Mouse (Mus musculus) cerebellum, postnatal 36 days (tissue): ENCODE results near the gene Foxs1.

Experiments
- DNase-seq, 2 experiments: peaks; one replicate each; pipeline ENCODE4 v3.0.0; 2021 to 2022; ENCODE audit warnings: mixed read lengths in 2 of 2

Gene Foxs1

DNA sequence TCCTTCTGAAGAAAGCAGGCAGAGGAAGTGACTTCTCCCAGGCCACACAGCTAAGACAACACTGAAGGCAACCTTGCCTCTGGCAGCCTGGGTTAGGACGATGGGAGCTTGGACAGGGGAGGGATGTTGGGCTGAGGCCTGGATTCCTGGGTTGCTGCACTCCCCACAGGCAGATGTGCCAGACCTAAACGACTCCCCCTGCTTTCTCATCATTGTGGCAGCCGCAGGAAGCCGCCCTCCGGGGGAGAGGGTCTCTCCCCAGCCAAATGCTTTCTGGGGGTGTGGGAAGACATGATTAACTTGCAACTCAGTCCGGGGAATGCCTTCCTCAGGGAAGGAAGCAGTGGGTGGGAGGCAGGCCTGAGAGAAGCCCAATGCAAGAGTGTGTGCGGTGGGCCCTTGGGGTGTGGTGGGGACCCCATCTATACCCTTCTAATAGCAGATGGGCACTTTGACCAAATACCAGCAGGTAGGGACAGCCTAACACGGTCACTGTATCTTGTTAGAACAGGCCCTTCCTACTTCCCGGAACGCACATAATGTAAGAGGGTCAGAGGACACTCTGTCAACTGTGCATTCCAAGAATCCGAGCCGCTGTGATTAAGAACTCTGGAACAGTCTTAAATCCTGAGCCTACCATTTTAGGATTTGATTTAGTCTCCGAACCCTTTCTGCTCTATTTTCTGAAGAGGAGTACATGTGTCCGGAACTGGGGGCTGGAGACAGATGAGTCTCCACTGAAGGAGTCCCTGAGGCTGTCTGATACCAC lies 4.6 kb downstream of the Foxs1 start:
- DNase-seq, result no peak

DNA sequence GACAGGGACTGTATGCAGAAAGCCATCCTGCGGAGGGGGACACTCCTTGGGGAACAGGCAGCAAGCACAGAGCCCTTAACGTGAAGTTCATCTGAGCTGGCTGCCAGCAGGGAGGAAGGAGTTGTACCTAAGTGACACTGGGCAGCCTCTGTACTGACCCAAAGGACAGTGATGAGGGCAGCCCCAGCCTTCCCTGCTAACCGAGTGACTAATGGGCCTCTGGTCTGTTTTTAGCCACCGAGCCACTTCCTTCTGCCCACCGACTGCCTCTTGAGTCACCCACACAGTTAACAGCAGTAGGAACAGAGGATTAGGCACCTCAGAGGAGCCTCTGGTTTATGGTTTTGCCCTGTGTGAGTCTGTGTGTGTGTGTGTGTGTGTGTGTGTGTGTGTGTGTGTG lies 5.6 kb downstream of the Foxs1 start:
- no peak for DNase-seq

DNA sequence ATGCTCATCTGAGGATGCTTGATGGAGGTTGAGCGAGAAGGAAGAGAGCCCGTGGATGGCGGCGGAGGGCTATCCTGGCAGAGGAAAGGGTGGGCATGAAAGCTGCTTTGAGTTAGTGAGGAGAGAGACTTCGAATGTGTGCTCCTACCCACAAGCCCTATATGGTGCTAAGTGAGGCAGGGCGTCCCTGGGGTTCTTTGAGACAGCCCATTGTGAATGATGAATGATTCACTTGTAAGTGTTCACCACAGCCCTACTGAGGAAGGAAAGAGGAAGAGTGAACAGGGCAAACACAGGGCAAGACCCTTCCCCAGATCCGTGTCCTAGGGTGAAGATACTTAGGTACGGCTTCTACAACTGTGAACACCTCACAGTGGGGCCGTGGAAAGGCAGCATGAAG lies 6.1 kb downstream of the Foxs1 start:
- DNase-seq, result no peak

DNA sequence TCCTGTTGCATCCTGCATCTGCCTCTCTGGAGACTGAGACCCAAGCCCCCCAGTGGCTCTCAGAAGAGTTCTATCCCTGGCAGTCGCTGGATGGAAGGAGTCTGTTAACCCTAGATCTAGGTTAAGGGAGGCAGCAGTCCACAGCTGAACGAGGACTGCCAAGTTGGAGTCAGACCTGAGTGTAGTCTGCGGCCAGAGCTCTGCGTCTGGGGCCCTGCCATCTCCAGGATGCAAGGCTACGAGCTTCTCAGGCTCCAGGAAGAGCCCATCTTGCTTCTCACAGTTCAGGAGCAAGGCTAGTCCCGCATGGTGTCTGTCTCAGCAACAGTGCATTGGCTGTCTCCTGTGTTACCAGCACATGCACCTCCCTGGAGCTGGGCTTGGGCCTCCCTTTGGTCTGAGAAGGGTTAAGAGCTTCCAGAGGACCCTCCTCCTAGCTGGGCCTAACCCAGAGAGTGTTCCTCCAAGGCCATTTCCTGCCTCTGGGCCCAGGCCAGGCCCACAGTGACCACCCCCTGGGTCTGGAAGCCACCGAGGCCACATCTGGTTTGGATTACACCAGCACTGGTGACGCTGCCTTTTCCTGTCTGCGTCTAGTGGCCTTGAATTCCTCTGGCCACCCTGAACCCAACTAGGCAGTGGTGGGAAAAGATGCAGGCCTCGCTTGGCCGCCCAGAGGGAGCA lies 7.7 kb downstream of the Foxs1 start:
- no peak for DNase-seq

- DNase-seq, result no peak
Measured at GRCm38 (mm10) chr2:152924543-152924942, 8.5 kb downstream of the Foxs1 start.

- DNase-seq, result no peak
Measured at GRCm38 (mm10) chr2:152924128-152924527, 8.9 kb downstream of the Foxs1 start.

GRCm38 (mm10) chr2:152923621-152924020 lies 9.4 kb downstream of the Foxs1 start:
- DNase-seq, result peak; percentile 63 to 70

GRCm38 (mm10) chr2:152922376-152922775 lies 10.6 kb downstream of the Foxs1 start:
- DNase-seq, result no peak

DNA sequence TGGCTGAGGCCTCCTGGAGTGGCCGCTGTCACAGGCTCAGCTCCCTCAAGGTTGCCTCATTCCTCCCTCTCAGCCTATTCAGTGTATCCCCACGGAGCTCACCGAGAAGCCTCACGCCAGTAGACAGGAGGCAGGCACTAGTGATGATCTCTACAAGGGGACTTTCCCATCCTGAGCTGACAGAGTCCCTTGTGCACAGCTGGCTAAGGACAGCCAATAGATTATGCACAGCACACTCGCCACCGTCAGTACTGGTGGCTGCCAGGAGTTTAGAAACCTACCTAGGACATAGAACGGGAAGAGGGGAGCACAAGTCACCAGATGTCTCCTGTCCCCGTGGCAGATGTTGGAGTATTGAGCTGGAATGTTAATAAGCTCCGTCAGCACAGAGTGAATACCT lies 15.3 kb downstream of the Foxs1 start:
- DNase-seq, result no peak

DNA sequence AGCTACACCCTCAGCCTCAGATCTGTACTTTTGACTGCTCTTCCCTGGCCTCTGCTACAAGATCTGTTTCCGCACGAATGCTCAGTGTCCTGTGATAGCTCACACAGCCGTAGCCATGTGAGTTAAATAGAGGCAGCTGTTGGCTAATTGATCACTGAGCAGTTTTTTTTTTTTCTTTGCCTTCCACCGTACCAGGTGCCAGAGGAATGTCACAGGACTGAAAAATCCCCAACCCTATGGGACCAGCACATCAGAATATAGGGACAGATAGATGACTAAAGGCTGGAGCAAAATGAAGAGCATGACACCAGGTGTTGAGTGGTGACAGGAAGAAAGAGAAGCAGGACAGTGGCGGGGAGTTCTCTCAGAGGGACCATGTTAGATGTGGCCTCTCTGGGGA lies 16.9 kb downstream of the Foxs1 start:
- no peak for DNase-seq

DNA sequence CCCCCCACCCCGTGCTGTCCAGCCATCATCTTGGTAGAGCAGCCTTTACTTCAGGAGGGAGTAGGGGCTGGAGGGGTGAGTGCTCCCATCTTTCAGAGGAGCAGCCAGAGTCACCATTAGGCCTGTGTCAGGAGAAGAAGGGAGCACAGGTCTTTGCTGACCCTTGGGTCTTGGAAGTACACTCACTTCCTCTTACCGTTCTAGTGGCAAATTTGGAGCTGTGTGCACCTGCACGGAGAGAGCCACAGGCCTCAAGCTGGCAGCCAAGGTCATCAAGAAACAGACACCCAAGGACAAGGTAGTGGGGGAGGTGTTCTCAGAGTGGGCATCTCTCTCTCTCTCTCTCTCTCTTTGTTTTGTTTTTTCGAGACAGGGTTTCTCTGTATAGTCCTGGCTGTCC lies 17.6 kb downstream of the Foxs1 start:
- no peak for DNase-seq

- DNase-seq, result peak; percentile 90 to 94
Measured at GRCm38 (mm10) chr2:152914310-152915120, 18.5 kb downstream of the Foxs1 start.

DNA sequence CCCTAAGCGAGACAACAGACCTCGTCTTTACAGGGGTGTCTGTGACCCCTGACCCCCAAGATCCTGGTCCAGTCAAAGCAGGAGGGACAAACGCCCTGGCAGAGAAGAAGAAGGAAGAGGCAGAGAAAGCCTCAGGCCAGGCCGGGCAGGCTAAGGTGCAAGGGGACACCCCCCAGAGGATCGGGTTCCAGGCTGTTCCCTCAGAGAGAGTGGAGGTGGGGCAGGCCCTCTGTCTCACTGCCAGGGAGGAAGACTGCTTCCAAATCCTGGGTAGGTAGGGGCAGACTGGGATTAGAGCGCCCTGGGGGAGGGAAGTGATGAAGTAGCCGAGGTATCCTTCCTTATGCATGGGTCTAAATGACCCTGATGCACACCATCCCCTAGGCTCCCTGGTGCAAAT lies 19.5 kb downstream of the Foxs1 start:
- DNase-seq, result no peak

DNA sequence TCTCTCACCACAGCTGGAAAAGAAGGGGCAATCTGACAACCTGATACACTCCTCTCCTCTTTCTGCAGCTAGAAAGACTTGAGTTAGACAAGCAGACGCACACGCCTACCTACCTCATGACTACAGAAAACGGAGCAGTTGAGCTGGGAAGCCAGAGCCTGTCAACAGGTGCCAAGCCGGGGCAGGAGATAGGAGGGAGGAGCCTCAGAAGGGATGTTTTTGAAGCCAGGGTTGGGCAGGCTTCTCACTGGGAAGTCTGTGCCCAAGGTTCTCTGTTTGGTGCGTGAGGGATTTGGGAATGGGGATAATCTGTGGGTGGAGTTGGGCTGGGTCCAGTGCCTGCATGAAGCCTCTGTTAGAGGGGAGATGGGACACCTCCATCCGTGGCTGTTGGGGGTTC lies 21.6 kb downstream of the Foxs1 start:
- no peak for DNase-seq

- DNase-seq, result peak in 1 of 2 experiments; percentile 59
Measured at GRCm38 (mm10) chr2:152911031-152911430, 22.0 kb downstream of the Foxs1 start, which contains the start of gene Mylk2. Gene Mylk2 (plus strand): TSS chr2:152911352.

GRCm38 (mm10) chr2:152909848-152910247 lies 23.2 kb downstream of the Foxs1 start:
- no peak for DNase-seq

- DNase-seq, result no peak
Measured at GRCm38 (mm10) chr2:152907114-152907943, 25.7 kb downstream of the Foxs1 start.

- DNase-seq, result no peak
Measured at GRCm38 (mm10) chr2:152906274-152907037, 26.6 kb downstream of the Foxs1 start.

- DNase-seq, result no peak
Measured at GRCm38 (mm10) chr2:152905036-152905829, 27.8 kb downstream of the Foxs1 start.

GRCm38 (mm10) chr2:152904127-152904643 lies 28.8 kb downstream of the Foxs1 start:
- DNase-seq, result no peak

- DNase-seq, result no peak
Measured at GRCm38 (mm10) chr2:152903586-152903985, 29.4 kb downstream of the Foxs1 start.
